Mouse (Mus musculus) layer of hippocampus, adult 9-11 months (tissue): ENCODE data around the gene Ccdc162.

Source experiments
- DNase-seq: peaks from one replicate; pipeline ENCODE4 v3.0.0; 2022

Ccdc162 gene

GRCm38 (mm10) chr10:41632062-41632461 lies 84.4 kb downstream of the Ccdc162 start:
- no peak for DNase-seq

GRCm38 (mm10) chr10:41626996-41627395 lies 89.4 kb downstream of the Ccdc162 start:
- no peak for DNase-seq

GRCm38 (mm10) chr10:41619988-41620387 lies 96.4 kb downstream of the Ccdc162 start:
- DNase-seq: no peak

- DNase-seq: no peak
These were observed 100.9 kb downstream of the Ccdc162 start for GRCm38 (mm10) chr10:41615487-41615886.

GRCm38 (mm10) chr10:41611941-41612340 lies 104.5 kb downstream of the Ccdc162 start:
- DNase-seq: no peak

- no peak for DNase-seq
These were observed 107.0 kb downstream of the Ccdc162 start for GRCm38 (mm10) chr10:41609475-41609874.

- DNase-seq: no peak
These were observed 107.9 kb downstream of the Ccdc162 start for GRCm38 (mm10) chr10:41608485-41608884.

- no peak for DNase-seq
These were observed 113.8 kb downstream of the Ccdc162 start for GRCm38 (mm10) chr10:41602667-41603066.

- DNase-seq: no peak
These were observed 114.4 kb downstream of the Ccdc162 start for GRCm38 (mm10) chr10:41601898-41602545.

GRCm38 (mm10) chr10:41601302-41601701 lies 115.1 kb downstream of the Ccdc162 start:
- DNase-seq: no peak

GRCm38 (mm10) chr10:41599051-41599450 lies 117.4 kb downstream of the Ccdc162 start:
- no peak for DNase-seq

- peak; percentile 21 for DNase-seq
These were observed 118.2 kb downstream of the Ccdc162 start for GRCm38 (mm10) chr10:41598221-41598620.

GRCm38 (mm10) chr10:41595550-41595949 lies 120.9 kb downstream of the Ccdc162 start:
- no peak for DNase-seq

- DNase-seq: no peak
These were observed 121.5 kb downstream of the Ccdc162 start for GRCm38 (mm10) chr10:41594957-41595356.

- no peak for DNase-seq
These were observed 122.0 kb downstream of the Ccdc162 start for GRCm38 (mm10) chr10:41594433-41594832.

GRCm38 (mm10) chr10:41588616-41589015 lies 127.8 kb downstream of the Ccdc162 start:
- DNase-seq: no peak

- peak; percentile 9 for DNase-seq
These were observed 129.2 kb downstream of the Ccdc162 start for GRCm38 (mm10) chr10:41586947-41587852.

- no peak for DNase-seq
These were observed 133.1 kb downstream of the Ccdc162 start for GRCm38 (mm10) chr10:41583383-41583782.

- no peak for DNase-seq
These were observed 133.5 kb downstream of the Ccdc162 start for GRCm38 (mm10) chr10:41582901-41583361.

GRCm38 (mm10) chr10:41580441-41580840 lies 136.0 kb downstream of the Ccdc162 start:
- DNase-seq: no peak

GRCm38 (mm10) chr10:41578541-41578940 lies 137.9 kb downstream of the Ccdc162 start:
- no peak for DNase-seq

- DNase-seq: no peak
These were observed 140.1 kb downstream of the Ccdc162 start for GRCm38 (mm10) chr10:41576328-41576833.

- no peak for DNase-seq
These were observed 140.7 kb downstream of the Ccdc162 start for GRCm38 (mm10) chr10:41575451-41576327.
